ENCODE assay signal across 8 mouse cellular contexts in the genomic region with DNA sequence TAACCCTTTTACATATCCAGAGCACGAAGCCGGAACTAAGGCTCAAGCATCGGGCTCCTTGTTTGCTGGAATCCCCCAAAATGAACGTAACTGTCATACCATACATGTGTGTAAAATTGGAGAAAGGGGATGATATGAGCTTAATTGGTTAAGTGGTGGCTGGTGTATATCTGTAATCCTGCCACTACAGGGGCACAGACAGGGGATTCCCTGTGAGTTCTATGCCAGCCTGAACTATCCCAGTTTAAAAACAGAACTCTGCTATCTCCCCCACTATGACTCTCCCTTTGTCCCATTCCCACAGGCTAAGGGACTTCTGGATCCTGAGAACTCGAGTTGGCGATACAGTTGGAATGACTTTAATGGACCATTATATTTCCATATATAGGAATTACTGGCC.
A peak's percentile ranks its signal among the peaks of the same experiment; 100 is the strongest.
DNase-seq lines count a peak whose midpoint lies in the region; ATAC-seq and TF ChIP-seq lines count a peak whose summit lies in the region.

No protein-coding gene starts in this region.

- no peak for DNase-seq in kidney, postnatal 0 days (ENCODE audit: low spot score)
- DNase-seq in kidney, adult 8-10 months: no peak
- DNase-seq in hindbrain, postnatal 0 days (ENCODE audit: low spot score): peak; percentile 2
- no peak for DNase-seq in thymus, postnatal 36 days
- DNase-seq in embryo, embryonic 10.5 days (ENCODE audit: low spot score): no peak
- no peak for DNase-seq in layer of hippocampus, adult 11-12 months (ENCODE audit: low spot score)

- H3K36me3 ChIP-seq in kidney, postnatal 0 days (ENCODE audit: insufficient read depth, low read length): no peaks in the 10 kb centered on the region
- H3K36me3 ChIP-seq in embryonic facial prominence, embryonic 12.5 days: no peaks in the 10 kb centered on the region
- no peaks in the 10 kb centered on the region for H3K36me3 ChIP-seq in hindbrain, postnatal 0 days (ENCODE audit: insufficient read depth, low read length)
- H3K36me3 ChIP-seq in midbrain, embryonic 15.5 days (replicated peaks): no peaks in the 10 kb centered on the region

- H3K4me2 ChIP-seq in kidney, postnatal 0 days (ENCODE audit: low read length): peak overlapping the region; percentile 47
- peak overlapping the region; percentile 35 for H3K4me2 ChIP-seq in embryonic facial prominence, embryonic 12.5 days (replicated peaks)
- peak overlapping the region; percentile 50 for H3K4me2 ChIP-seq in hindbrain, postnatal 0 days (ENCODE audit: low read depth, low read length)
- peak overlapping the region; percentile 47 for H3K4me2 ChIP-seq in midbrain, embryonic 15.5 days

- 0 out of 2 replicates have a peak overlapping the region, but pooled peaks have one; percentile 16 for H3K4me3 ChIP-seq in kidney, postnatal 0 days (replicated peaks; ENCODE audit: low read depth, low read length)
- H3K4me3 ChIP-seq in embryonic facial prominence, embryonic 12.5 days: peak overlapping the region; percentile 23
- H3K4me3 ChIP-seq in hindbrain, postnatal 0 days (ENCODE audit: low read length): peak overlapping the region; percentile 24
- H3K4me3 ChIP-seq in midbrain, embryonic 15.5 days: peak overlapping the region; percentile 30

- H3K9ac ChIP-seq in kidney, postnatal 0 days (ENCODE audit: low read depth, low read length): no peak overlapping the region
- H3K9ac ChIP-seq in embryonic facial prominence, embryonic 12.5 days: no peak overlapping the region
- H3K9ac ChIP-seq in hindbrain, postnatal 0 days (replicated peaks; ENCODE audit: low read length): no peak overlapping the region; the same call in 1 of the 2 replicates
- H3K9ac ChIP-seq in midbrain, embryonic 15.5 days: peak overlapping the region; percentile 46

- no peaks in the 10 kb centered on the region for H3K27me3 ChIP-seq in kidney, postnatal 0 days (ENCODE audit: insufficient read depth, low read length)
- H3K27me3 ChIP-seq in embryonic facial prominence, embryonic 12.5 days: no peaks in the 10 kb centered on the region
- no peaks in the 10 kb centered on the region for H3K27me3 ChIP-seq in hindbrain, postnatal 0 days (ENCODE audit: insufficient read depth, low read length)
- H3K27me3 ChIP-seq in midbrain, embryonic 15.5 days (replicated peaks): no peaks in the 10 kb centered on the region; the same call in 1 of the 2 replicates

- ATAC-seq in kidney, postnatal 0 days (replicated peaks; ENCODE audit: low FRiP score, low read depth): no peak
- ATAC-seq in embryonic facial prominence, embryonic 12.5 days (ENCODE audit: insufficient number of reproducible peaks, insufficient read depth, low FRiP score, low TSS enrichment): no peak
- peak; percentile 62 for ATAC-seq in hindbrain, postnatal 0 days
- peak; percentile 70 for ATAC-seq in midbrain, embryonic 15.5 days (replicated peaks)

- H3K9me3 ChIP-seq in kidney, postnatal 0 days (replicated peaks; ENCODE audit: low read length): no peaks in the 10 kb centered on the region
- no peaks in the 10 kb centered on the region for H3K9me3 ChIP-seq in embryonic facial prominence, embryonic 12.5 days
- no peaks in the 10 kb centered on the region for H3K9me3 ChIP-seq in hindbrain, postnatal 0 days (ENCODE audit: low read length)
- H3K9me3 ChIP-seq in midbrain, embryonic 15.5 days: no peaks in the 10 kb centered on the region

- H3K27ac ChIP-seq in kidney, postnatal 0 days: no peak overlapping the region
- H3K27ac ChIP-seq in embryonic facial prominence, embryonic 12.5 days: no peak overlapping the region
- peak overlapping the region; percentile 48; the same call in 1 of the 2 replicates for H3K27ac ChIP-seq in hindbrain, postnatal 0 days
- peak overlapping the region; percentile 79 for H3K27ac ChIP-seq in midbrain, embryonic 15.5 days

- WGBS in kidney, postnatal 0 days: 38% methylated on average over 6 of the region's 6 CpGs
- WGBS in embryonic facial prominence, embryonic 12.5 days: 39% methylated on average over 6 of the region's 6 CpGs
- 44% methylated on average over 6 of the region's 6 CpGs for WGBS in hindbrain, postnatal 0 days
- WGBS in midbrain, embryonic 15.5 days: 33% methylated on average over 6 of the region's 6 CpGs

- H3K4me1 ChIP-seq in kidney, postnatal 0 days (replicated peaks; ENCODE audit: insufficient read depth, low read length): no peaks in the 10 kb centered on the region
- no peaks in the 10 kb centered on the region for H3K4me1 ChIP-seq in embryonic facial prominence, embryonic 12.5 days
- H3K4me1 ChIP-seq in hindbrain, postnatal 0 days (ENCODE audit: insufficient read depth, low read length): no peaks in the 10 kb centered on the region
- no peaks in the 10 kb centered on the region for H3K4me1 ChIP-seq in midbrain, embryonic 15.5 days

- TF ChIP-seq CTCF in kidney, postnatal 0 days (IDR thresholded peaks at IDR 0.05; ENCODE audit: low read depth): no peak
- TF ChIP-seq CTCF in hindbrain, postnatal 0 days (IDR thresholded peaks at IDR 0.05; ENCODE audit: low read depth): no peak

Comparison
In these comparisons a context has a peak if more than half of its experiments do, and no peak if none do; other contexts are left out.
1. ATAC-seq: peak in hindbrain, postnatal 0 days (single experiment) and midbrain, embryonic 15.5 days (single experiment); none in kidney, postnatal 0 days (single experiment) and embryonic facial prominence, embryonic 12.5 days (single experiment).
2. H3K27ac ChIP-seq: peak in hindbrain, postnatal 0 days (single experiment) and midbrain, embryonic 15.5 days (single experiment); none in kidney, postnatal 0 days (single experiment) and embryonic facial prominence, embryonic 12.5 days (single experiment).
3. Peak in every context shown above with its lines, with median percentiles within 50 percentile points of each other: H3K4me2 ChIP-seq and H3K4me3 ChIP-seq.